Mouse (Mus musculus) limb, embryonic 14.5 days (tissue): ENCODE data around the gene Mylk2. TPM values are rescaled to one million over a fixed set of nuclear protein-coding genes. Genes with fewer than 3 reads are reported as not detected.
A peak's percentile ranks its signal among the peaks of the same experiment; 100 is the strongest.

ENCODE experiments used
- ATAC-seq: fragments of 200-750 bp; cut with Nextera tagmentation; 2 replicates; pipeline ENCODE4 v1.8.0; 2017; ENCODE audit warnings: low read depth, moderate number of reproducible peaks, moderate TSS enrichment; ENCODE audit not compliant: low FRiP score
- DNase-seq: peaks from one replicate; pipeline ENCODE4 v3.0.0-alpha.2; 2015; ENCODE audit warnings: low spot score
- H3K27ac ChIP-seq: fragments of 300-500 bp; sonication (generic); replicated peaks from 2 replicates; pipeline ENCODE4 v1.5.1; 2014; ENCODE audit warnings: low read depth, mild to moderate bottlenecking, low read length, moderate library complexity, mixed read lengths
- H3K27me3 ChIP-seq: fragments of 300-500 bp; sonication (generic); 2 replicates; pipeline ENCODE4 v1.6.1; 2014; ENCODE audit warnings: low read length, mixed read lengths; ENCODE audit not compliant: control insufficient read depth, insufficient read depth
- H3K36me3 ChIP-seq: fragments of 300-500 bp; sonication (generic); 2 replicates; pipeline ENCODE4 v1.6.1; 2014; ENCODE audit warnings: mild to moderate bottlenecking, low read length, moderate library complexity, mixed read lengths; ENCODE audit not compliant: control insufficient read depth, insufficient read depth
- H3K4me1 ChIP-seq: fragments of 300-500 bp; sonication (generic); 2 replicates; pipeline ENCODE4 v1.6.1; 2014; ENCODE audit warnings: antibody characterized with exemption, low read length, mixed read lengths; ENCODE audit not compliant: control insufficient read depth, insufficient read depth
- H3K4me2 ChIP-seq: fragments of 300-500 bp; sonication (generic); replicated peaks from 2 replicates; pipeline ENCODE4 v1.6.1; 2014; ENCODE audit warnings: low read depth, mild to moderate bottlenecking, low read length, moderate library complexity; ENCODE audit not compliant: severe bottlenecking
- H3K4me3 ChIP-seq: fragments of 300-500 bp; sonication (generic); replicated peaks from 2 replicates; pipeline ENCODE4 v1.5.1; 2014; ENCODE audit warnings: low read length
- H3K9ac ChIP-seq: fragments of 300-500 bp; sonication (generic); 2 replicates; pipeline ENCODE4 v1.6.1; 2014; ENCODE audit warnings: mild to moderate bottlenecking, low read depth, low read length, moderate library complexity; ENCODE audit not compliant: severe bottlenecking
- H3K9me3 ChIP-seq: fragments of 300-500 bp; sonication (generic); 2 replicates; pipeline ENCODE4 v1.6.1; 2016; ENCODE audit warnings: low read length; ENCODE audit not compliant: control insufficient read depth
- POLR2A ChIP-seq: fragments of 200-500 bp; IDR thresholded peaks from 2 replicates; pipeline ENCODE4 v1.8.0; 2012; ENCODE audit warnings: inconsistent platforms, mild to moderate bottlenecking, moderate library complexity, borderline replicate concordance; ENCODE audit not compliant: insufficient read depth, insufficient read length; ENCODE audit errors: extremely low read depth
- WGBS: fragments of 180-500 bp; shearing (Covaris S2); extraction: QIAGEN DNeasy Blood & Tissue Kit; methylation state at CpG from one replicate; pipeline ENCODE4 v1.1.7; 2014; 5-methylcytosine and 5-hydroxymethylcytosine counted together
- microRNA-seq: library from miRNA; unstranded; fragments of <30 nt; microRNA quantifications from one replicate; pipeline ENCODE4, GENCODE M21; 2016
- polyA plus RNA-seq, 2 experiments: library from polyadenylated mRNA; depleted of rRNA in 1 of 2; stranded (reverse) in 1 of 2; unstranded in 1 of 2; fragments of >200 nt; fragmentation: Nextera tagmentation in 1 of 2; extraction: Ambion mirVana in 1 of 2; gene quantifications; 2 replicates each; pipeline versions ENCODE4 v1.2.1 to v1.2.3; 2012 to 2014

The Mylk2 gene
- polyA plus RNA-seq, 2 experiments: 0.10 to 0.62 TPM

DNA sequence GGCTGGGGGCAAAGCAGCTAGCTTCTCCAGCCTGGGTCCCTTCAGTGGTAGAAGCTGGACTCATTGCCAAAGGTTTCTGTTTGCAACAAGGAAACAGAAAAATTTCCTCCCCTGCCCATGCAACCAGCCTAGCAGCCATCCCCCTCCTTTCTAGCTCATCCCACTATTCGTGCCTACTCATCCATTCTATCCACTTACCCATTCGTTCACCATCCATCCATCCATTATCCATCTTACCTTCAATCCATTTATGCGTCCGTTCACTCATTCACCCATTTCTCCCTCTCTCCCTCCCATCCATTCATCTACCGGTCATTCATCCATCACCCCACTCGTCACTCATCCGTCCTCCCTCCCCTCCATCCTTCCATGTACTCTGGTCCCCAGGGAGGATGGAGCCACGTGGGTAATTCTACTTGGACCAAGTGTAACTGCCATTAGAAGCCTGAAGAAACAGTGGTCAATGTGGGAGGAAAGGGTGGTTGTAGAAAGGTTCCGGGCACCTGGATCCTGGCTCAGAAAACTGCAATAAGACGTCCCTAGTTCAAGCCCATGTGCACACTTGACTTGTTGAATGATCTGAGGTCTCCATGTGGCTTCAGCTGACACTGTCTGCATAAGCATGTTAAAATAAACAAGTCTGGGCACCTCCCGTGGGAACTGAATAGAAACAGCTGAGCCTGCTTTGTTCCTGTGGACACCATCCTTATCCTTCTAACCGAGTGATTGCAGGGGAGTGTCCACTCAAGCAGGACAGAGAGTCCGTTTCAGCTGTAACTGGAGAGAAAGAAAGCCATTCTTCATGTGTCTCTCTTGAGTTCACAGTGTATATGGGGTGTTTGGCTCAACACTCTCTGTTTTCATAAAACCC is 40.9 kb downstream of the Mylk2 start:
- peaks cover 20% of the 10 kb centered on the region for H3K27me3 ChIP-seq
- 25% methylated on average over 13 of the region's 13 CpGs for WGBS
- ATAC-seq: no peak

GRCm38 (mm10) chr2:152958116-152958515 is 47.0 kb downstream of the Mylk2 start:
- H3K27me3 ChIP-seq: no peaks in the 10 kb centered on the region
- no peak for TF ChIP-seq POLR2A
- no peaks in the 10 kb centered on the region for H3K4me1 ChIP-seq
- H3K9ac ChIP-seq: no peak overlapping the region
- ATAC-seq: no peak
- no peak overlapping the region for H3K27ac ChIP-seq
- no peaks in the 10 kb centered on the region for H3K9me3 ChIP-seq
- no peaks in the 10 kb centered on the region for H3K36me3 ChIP-seq
- H3K4me3 ChIP-seq: no peak overlapping the region
- H3K4me2 ChIP-seq: no peak overlapping the region
- no peak for DNase-seq
- 63% methylated on average over 3 of the region's 3 CpGs for WGBS

More for the DNA sequence above, 40.9 kb downstream of the Mylk2 start:
- H3K27ac ChIP-seq: no peak overlapping the region
- DNase-seq: no peak
- H3K9me3 ChIP-seq: no peaks in the 10 kb centered on the region
- peak overlapping the region; percentile 99 for H3K4me2 ChIP-seq
- no peaks in the 10 kb centered on the region for H3K36me3 ChIP-seq
- peak overlapping the region; percentile 69 for H3K9ac ChIP-seq
- no peaks in the 10 kb centered on the region for H3K4me1 ChIP-seq
- TF ChIP-seq POLR2A: no peak
- peak overlapping the region; percentile 47 for H3K4me3 ChIP-seq

DNA sequence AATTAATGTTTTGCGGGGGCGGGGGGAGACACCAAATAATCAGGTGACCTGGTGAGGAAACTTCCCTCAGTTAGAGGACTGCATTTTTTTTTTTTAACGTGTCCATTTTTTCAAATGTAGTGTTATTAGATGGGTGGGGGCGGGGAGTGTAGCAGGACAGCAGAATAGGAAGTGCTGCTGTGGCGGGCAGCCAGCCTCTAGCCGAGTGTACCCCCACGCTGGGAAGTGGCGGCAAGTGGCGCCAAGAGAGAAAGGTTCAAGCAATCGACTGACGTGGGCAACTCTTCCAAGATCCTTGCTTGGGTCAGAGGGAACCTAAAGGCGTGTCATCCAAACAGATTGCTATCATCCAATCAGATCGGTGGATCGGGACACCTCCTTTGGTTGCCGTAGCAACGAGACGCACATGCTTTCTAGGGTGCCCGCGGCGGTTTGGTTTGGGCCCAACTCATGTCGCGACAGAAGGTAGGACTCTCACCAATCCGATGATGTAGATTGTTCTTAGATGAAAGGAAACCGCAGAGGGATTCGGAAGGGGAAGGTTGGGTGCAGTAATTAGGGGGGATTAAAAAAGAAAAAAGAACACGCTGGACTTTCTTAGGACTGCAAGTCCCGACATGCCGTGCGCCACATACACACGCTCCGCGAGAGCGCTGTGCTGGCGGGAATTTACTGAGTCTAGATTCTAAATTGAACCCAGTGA is 51.1 kb downstream of the Mylk2 start, which contains the start of gene Ttll9:
Gene Ttll9, plus strand, starts transcription at position 395 of the 703 bp plus-strand sequence.
- Histone ChIP-seq H3K4me2 (peak within 1 kb of the TSS; percentile 87), H3K27me3 (no peaks in the 10 kb centered on the region), H3K4me3 (peak within 1 kb of the TSS; percentile 39), H3K27ac (no peak within 1 kb of the TSS), H3K36me3 (no peaks in the 10 kb centered on the region), H3K9ac (peak within 1 kb of the TSS; percentile 34; the same call in 1 of the 2 replicates), H3K9me3 (no peaks in the 10 kb centered on the region), H3K4me1 (no peaks in the 10 kb centered on the region)
- 2% methylated on average over 34 of the region's 34 CpGs for WGBS
- ATAC-seq (peak; percentile 94), DNase-seq (peak; percentile 89)
- no peak for TF ChIP-seq POLR2A

DNA sequence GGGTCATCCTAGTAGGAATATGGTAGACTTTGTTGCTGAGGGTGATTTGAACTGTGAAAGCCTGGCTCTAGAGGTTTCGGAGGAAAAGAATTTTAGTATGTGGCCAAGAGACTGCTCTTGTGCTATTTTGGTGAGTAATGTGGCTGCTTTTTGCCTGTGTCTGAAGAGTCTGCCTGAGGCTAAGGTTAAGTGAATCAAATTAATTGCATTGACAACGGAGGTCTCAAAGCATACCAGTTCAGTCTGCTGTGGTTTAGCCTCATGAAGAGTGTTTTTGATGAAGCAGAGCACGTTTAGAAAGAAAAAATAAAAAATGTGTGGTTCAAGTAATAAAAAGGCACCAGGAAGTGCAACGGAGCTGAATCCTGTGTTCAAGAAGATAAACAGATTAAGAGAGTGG is 54.4 kb downstream of the Mylk2 start:
- H3K27me3 ChIP-seq: no peaks in the 10 kb centered on the region
- H3K4me3 ChIP-seq: no peak overlapping the region
- no peaks in the 10 kb centered on the region for H3K9me3 ChIP-seq
- H3K4me1 ChIP-seq: no peaks in the 10 kb centered on the region
- no peak overlapping the region for H3K9ac ChIP-seq
- 58% methylated on average over 4 of the region's 4 CpGs for WGBS
- no peak overlapping the region for H3K27ac ChIP-seq
- ATAC-seq (no peak), DNase-seq (no peak)
- no peak for TF ChIP-seq POLR2A
- no peak overlapping the region for H3K4me2 ChIP-seq
- H3K36me3 ChIP-seq: no peaks in the 10 kb centered on the region

Small RNA genes within 50 kb of the gene (microRNA-seq; reads per million reads assigned to microRNA genes)
- 0.92 reads per million for gene Mir5622

Other genes starting within 250 kb of the Mylk2 start
- 148 and 194 TPM in 2 replicates for gene H13, start 241.9 kb upstream of the Mylk2 start, polyA plus RNA-seq (2012; rRNA removed)
- gene H13, start 241.9 kb upstream of the Mylk2 start, polyA plus RNA-seq (2014; fragmentation: Nextera tagmentation; extraction: Ambion mirVana): 151 and 153 TPM in 2 replicates
- 11.8 and 18.6 TPM in 2 replicates for gene Mcts2, start 224.3 kb upstream of the Mylk2 start, polyA plus RNA-seq (2012; rRNA removed)
- 26.8 and 27.2 TPM in 2 replicates for gene Mcts2, start 224.3 kb upstream of the Mylk2 start, polyA plus RNA-seq (2014; fragmentation: Nextera tagmentation; extraction: Ambion mirVana)
- gene Id1, start 175.1 kb upstream of the Mylk2 start, polyA plus RNA-seq (2012; rRNA removed): 444 and 565 TPM in 2 replicates
- 184 and 198 TPM in 2 replicates for gene Id1, start 175.1 kb upstream of the Mylk2 start, polyA plus RNA-seq (2014; fragmentation: Nextera tagmentation; extraction: Ambion mirVana)
- gene Cox4i2, start 157.2 kb upstream of the Mylk2 start, polyA plus RNA-seq (2012; rRNA removed): 21.7 and 23.7 TPM in 2 replicates
- gene Cox4i2, start 157.2 kb upstream of the Mylk2 start, polyA plus RNA-seq (2014; fragmentation: Nextera tagmentation; extraction: Ambion mirVana): 33.6 and 34.7 TPM in 2 replicates
- gene Bcl2l1, start 79.6 kb upstream of the Mylk2 start, polyA plus RNA-seq (2012; rRNA removed): 46.8 and 54.3 TPM in 2 replicates
- 91.2 and 96.3 TPM in 2 replicates for gene Bcl2l1, start 79.6 kb upstream of the Mylk2 start, polyA plus RNA-seq (2014; fragmentation: Nextera tagmentation; extraction: Ambion mirVana)
- 36.0 and 51.3 TPM in 2 replicates for gene Tpx2, start 63.4 kb upstream of the Mylk2 start, polyA plus RNA-seq (2012; rRNA removed)
- gene Tpx2, start 63.4 kb upstream of the Mylk2 start, polyA plus RNA-seq (2014; fragmentation: Nextera tagmentation; extraction: Ambion mirVana): 71.8 and 83.6 TPM in 2 replicates
- 2.2 and 3.0 TPM in 2 replicates for gene Foxs1, start 21.9 kb downstream of the Mylk2 start, polyA plus RNA-seq (2012; rRNA removed)
- gene Foxs1, start 21.9 kb downstream of the Mylk2 start, polyA plus RNA-seq (2014; fragmentation: Nextera tagmentation; extraction: Ambion mirVana): 2.1 and 2.9 TPM in 2 replicates
- 2.0 and 2.2 TPM in 2 replicates for gene Dusp15, start 40.3 kb downstream of the Mylk2 start, polyA plus RNA-seq (2012; rRNA removed)
- gene Dusp15, start 40.3 kb downstream of the Mylk2 start, polyA plus RNA-seq (2014; fragmentation: Nextera tagmentation; extraction: Ambion mirVana): 0.36 and 0.48 TPM in 2 replicates
- 0.47 and 1.0 TPM in 2 replicates for gene Ttll9, start 51.1 kb downstream of the Mylk2 start, polyA plus RNA-seq (2012; rRNA removed)
- 0.14 and 0.18 TPM in 2 replicates for gene Ttll9, start 51.1 kb downstream of the Mylk2 start, polyA plus RNA-seq (2014; fragmentation: Nextera tagmentation; extraction: Ambion mirVana)
- gene Pdrg1, start 104.1 kb downstream of the Mylk2 start, polyA plus RNA-seq (2012; rRNA removed): 107 and 118 TPM in 2 replicates
- 90.8 and 91.0 TPM in 2 replicates for gene Pdrg1, start 104.1 kb downstream of the Mylk2 start, polyA plus RNA-seq (2014; fragmentation: Nextera tagmentation; extraction: Ambion mirVana)
- gene Xkr7, start 120.5 kb downstream of the Mylk2 start, polyA plus RNA-seq (2012; rRNA removed): 0.03 TPM in 1 of 2 replicates, not detected in the other
- gene Xkr7, start 120.5 kb downstream of the Mylk2 start, polyA plus RNA-seq (2014; fragmentation: Nextera tagmentation; extraction: Ambion mirVana): not detected in 2 replicates
- 11.4 and 15.2 TPM in 2 replicates for gene Ccm2l, start 154.6 kb downstream of the Mylk2 start, polyA plus RNA-seq (2012; rRNA removed)
- 2.1 and 3.2 TPM in 2 replicates for gene Ccm2l, start 154.6 kb downstream of the Mylk2 start, polyA plus RNA-seq (2014; fragmentation: Nextera tagmentation; extraction: Ambion mirVana)
- gene Hck, start 197.1 kb downstream of the Mylk2 start, polyA plus RNA-seq (2012; rRNA removed): 8.4 and 11.4 TPM in 2 replicates
- 9.0 and 11.1 TPM in 2 replicates for gene Hck, start 197.1 kb downstream of the Mylk2 start, polyA plus RNA-seq (2014; fragmentation: Nextera tagmentation; extraction: Ambion mirVana)
- gene Tm9sf4, start 250.0 kb downstream of the Mylk2 start, polyA plus RNA-seq (2012; rRNA removed): 73.4 and 84.8 TPM in 2 replicates
- 97.7 and 100 TPM in 2 replicates for gene Tm9sf4, start 250.0 kb downstream of the Mylk2 start, polyA plus RNA-seq (2014; fragmentation: Nextera tagmentation; extraction: Ambion mirVana)